Mouse (Mus musculus): Measurements from ENCODE around the gene Icam1. TPM values are rescaled to one million over a fixed set of nuclear protein-coding genes. Genes with fewer than 3 reads are reported as not detected.
A peak's percentile ranks its signal among the peaks of the same experiment; 100 is the strongest.

The Icam1 gene
- total RNA-seq, 2 experiments from 2014 or later: 2.0 to 3.6 TPM

- peak; percentile 38 to 44 for DNase-seq (ENCODE audit: extremely low spot score in 1 of 2, low spot score in 2 of 2)
- H3K27ac ChIP-seq: no peak overlapping the region; the same call in 1 of the 2 replicates
- no peak for TF ChIP-seq CTCF (IDR thresholded peaks at IDR 0.05)
- H3K4me3 ChIP-seq: peak overlapping the region; percentile 37
- intact Hi-C loops (cut with DNase I): loop anchor here (5.0 kb wide), 1 partner anchor 122 kb away; no protein-coding TSS in a partner anchor
These were observed 854 bp upstream of the Icam1 start for GRCm38 (mm10) chr9:21014691-21015570.

- intact Hi-C loops (cut with DNase I): no loop called here
- no peak for TF ChIP-seq CTCF (IDR thresholded peaks at IDR 0.05)
- Histone ChIP-seq H3K4me3 (peak overlapping the region; percentile 19; the same call in 1 of the 2 replicates), H3K27ac (no peak overlapping the region)
- no peak for DNase-seq (ENCODE audit: extremely low spot score in 1 of 2, low spot score in 2 of 2)
These were observed 769 bp downstream of the Icam1 start for GRCm38 (mm10) chr9:21016331-21017176.

- Histone ChIP-seq H3K4me3 (no peak overlapping the region), H3K27ac (no peak overlapping the region)
- no peak for DNase-seq (ENCODE audit: extremely low spot score in 1 of 2, low spot score in 2 of 2)
- intact Hi-C loops (cut with DNase I): no loop called here
- no peak for TF ChIP-seq CTCF (IDR thresholded peaks at IDR 0.05)
These were observed 1.4 kb downstream of the Icam1 start for GRCm38 (mm10) chr9:21017177-21017575.

GRCm38 (mm10) chr9:21018600-21018999 lies 2.8 kb downstream of the Icam1 start:
- Histone ChIP-seq H3K4me3 (no peak overlapping the region), H3K27ac (no peak overlapping the region)
- intact Hi-C loops (cut with DNase I): no loop called here
- no peak for TF ChIP-seq CTCF (IDR thresholded peaks at IDR 0.05)
- DNase-seq (ENCODE audit: extremely low spot score in 1 of 2, low spot score in 2 of 2): no peak

GRCm38 (mm10) chr9:21021363-21021762 lies 5.6 kb downstream of the Icam1 start:
- Histone ChIP-seq H3K27ac (no peak overlapping the region), H3K4me3 (no peak overlapping the region)
- no peak for DNase-seq (ENCODE audit: extremely low spot score in 1 of 2, low spot score in 2 of 2)
- intact Hi-C loops (cut with DNase I): no loop called here
- TF ChIP-seq CTCF (IDR thresholded peaks at IDR 0.05): no peak

GRCm38 (mm10) chr9:21022288-21022687 lies 6.5 kb downstream of the Icam1 start:
- H3K27ac ChIP-seq: no peak overlapping the region
- no peak for TF ChIP-seq CTCF (IDR thresholded peaks at IDR 0.05)
- DNase-seq (ENCODE audit: extremely low spot score in 1 of 2, low spot score in 2 of 2): no peak
- intact Hi-C loops (cut with DNase I): no loop called here
- no peak overlapping the region for H3K4me3 ChIP-seq

GRCm38 (mm10) chr9:21022726-21023125 lies 6.9 kb downstream of the Icam1 start:
- intact Hi-C loops (cut with DNase I): no loop called here
- Histone ChIP-seq H3K27ac (no peak overlapping the region), H3K4me3 (no peak overlapping the region)
- no peak for DNase-seq (ENCODE audit: extremely low spot score in 1 of 2, low spot score in 2 of 2)
- no peak for TF ChIP-seq CTCF (IDR thresholded peaks at IDR 0.05)

GRCm38 (mm10) chr9:21025258-21025810 lies 9.5 kb downstream of the Icam1 start:
- intact Hi-C loops (cut with DNase I): no loop called here
- no peak for TF ChIP-seq CTCF (IDR thresholded peaks at IDR 0.05)

GRCm38 (mm10) chr9:21026849-21027248 lies 11.1 kb downstream of the Icam1 start:
- intact Hi-C loops (cut with DNase I): no loop called here
- no peak overlapping the region for H3K27ac ChIP-seq
- no peak for DNase-seq (ENCODE audit: extremely low spot score in 1 of 2, low spot score in 2 of 2)
- TF ChIP-seq CTCF (IDR thresholded peaks at IDR 0.05): no peak
- H3K4me3 ChIP-seq: no peak overlapping the region

More at GRCm38 (mm10) chr9:21025258-21025810, 9.5 kb downstream of the Icam1 start:
- Histone ChIP-seq H3K4me3 (no peak overlapping the region), H3K27ac (no peak overlapping the region)
- no peak for DNase-seq (ENCODE audit: extremely low spot score in 1 of 2, low spot score in 2 of 2)

- intact Hi-C loops (cut with DNase I): loop anchor here (2.0 kb wide), 1 partner anchor 25 kb away; the partner anchor contains the start of gene Mrpl4
- no peak for DNase-seq (ENCODE audit: extremely low spot score in 1 of 2, low spot score in 2 of 2)
- TF ChIP-seq CTCF (IDR thresholded peaks at IDR 0.05): no peak
- Histone ChIP-seq H3K4me3 (no peak overlapping the region), H3K27ac (no peak overlapping the region)
These were observed 12.0 kb downstream of the Icam1 start for GRCm38 (mm10) chr9:21027774-21028290.

GRCm38 (mm10) chr9:21028560-21029110 lies 12.8 kb downstream of the Icam1 start:
- intact Hi-C loops (cut with DNase I): loop anchor here (2.0 kb wide), 1 partner anchor 26 kb away; the partner anchor contains the start of gene Mrpl4
- no peak overlapping the region for H3K27ac ChIP-seq
- no peak overlapping the region for H3K4me3 ChIP-seq
- TF ChIP-seq CTCF (IDR thresholded peaks at IDR 0.05): no peak
- no peak for DNase-seq (ENCODE audit: extremely low spot score in 1 of 2, low spot score in 2 of 2)

Measured in left cerebral cortex, adult 2 months (tissue).